Mouse (Mus musculus): ENCODE results near the gene Zfp598. TPM values are rescaled to one million over a fixed set of nuclear protein-coding genes. Genes with fewer than 3 reads are reported as not detected.

Zfp598 gene
- 1 to 10 TPM; 4.1 to 5.8 (median 5.4) TPM for polyA plus RNA-seq (2017; shearing (Covaris generic))

DNA sequence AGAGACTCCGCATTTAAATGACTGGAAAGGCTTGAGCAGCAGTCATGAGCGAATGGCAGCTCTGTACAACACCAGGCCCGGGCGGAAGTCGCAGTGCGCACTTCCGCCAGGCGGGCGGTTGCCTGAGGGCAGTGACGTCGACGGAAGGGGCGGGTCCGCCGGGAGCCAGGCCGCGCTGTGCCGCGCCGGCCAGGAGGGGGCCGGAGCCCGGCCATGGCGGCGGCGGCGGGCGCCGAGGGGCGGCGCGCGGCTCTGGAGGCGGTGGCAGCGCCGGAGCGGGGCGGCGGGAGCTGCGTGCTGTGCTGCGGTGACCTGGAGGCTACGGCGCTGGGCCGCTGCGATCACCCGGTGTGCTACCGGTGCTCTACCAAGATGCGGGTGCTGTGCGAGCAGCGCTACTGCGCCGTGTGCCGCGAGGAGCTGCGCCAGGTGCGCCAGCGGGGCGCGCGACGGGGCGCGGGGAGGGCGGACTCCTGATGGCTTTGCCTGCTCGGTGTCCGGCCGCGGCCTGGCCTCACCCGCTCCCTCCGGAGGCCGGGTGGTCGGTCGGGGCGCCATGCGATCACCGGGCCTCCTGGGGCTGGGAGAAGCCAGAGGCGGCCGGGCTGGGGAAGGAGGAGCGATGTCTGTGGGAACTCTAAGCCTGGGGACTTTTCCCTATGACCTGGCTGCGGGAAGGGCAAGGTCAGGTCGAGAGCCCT lies at the start of gene Zfp598:
TSS of gene Zfp598 (plus strand) at position 143 of the 701 bp plus-strand sequence.
- peak; percentile 99 for ATAC-seq

DNA sequence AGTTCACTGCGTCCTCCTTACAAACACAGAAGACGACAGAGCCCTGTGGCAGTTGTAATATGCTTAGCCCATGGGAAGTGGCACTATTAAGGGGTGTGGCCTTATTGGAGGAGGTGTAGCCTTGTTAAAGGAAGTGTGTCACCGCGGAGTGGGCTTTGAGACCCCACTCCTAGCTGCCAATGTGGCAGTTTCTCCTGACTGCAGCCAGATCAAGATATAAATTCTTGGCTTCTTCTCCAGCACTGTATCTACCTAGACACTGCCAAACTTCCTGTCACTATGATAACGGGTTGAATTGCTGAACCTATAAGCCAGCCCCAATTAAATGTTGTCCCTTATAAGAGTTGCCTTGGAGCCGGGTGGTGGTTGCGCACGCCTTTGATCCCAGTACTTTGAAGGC lies 44.0 kb upstream of the Zfp598 start:
- ATAC-seq, result no peak

- ATAC-seq, result no peak
These were observed 40.8 kb upstream of the Zfp598 start for GRCm38 (mm10) chr17:24628646-24629045.

DNA sequence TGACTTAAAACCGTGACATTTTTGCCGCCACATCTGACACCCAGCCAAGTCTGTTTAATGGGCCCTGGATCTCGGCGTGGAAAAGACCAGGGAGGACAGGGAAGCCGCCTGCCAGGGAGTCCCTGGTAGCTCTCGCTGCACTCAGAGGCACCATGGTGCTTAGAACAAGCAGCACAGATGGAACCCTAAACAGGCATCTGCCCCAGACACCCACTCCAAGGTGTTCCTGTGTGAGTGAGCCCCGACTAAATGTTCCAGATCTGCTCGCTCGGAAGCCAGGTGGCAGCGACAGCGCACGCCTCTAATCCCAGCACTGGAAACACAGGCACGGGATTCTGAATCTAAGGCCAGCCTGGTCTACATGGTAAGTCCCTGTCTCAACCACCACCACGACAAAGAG lies 39.4 kb upstream of the Zfp598 start:
- ATAC-seq, result no peak

- peak; percentile 97 for ATAC-seq
These were observed 37.2 kb upstream of the Zfp598 start, which contains the start of the genes Tsc2 and Nthl1 for GRCm38 (mm10) chr17:24632167-24632812. Gene Tsc2 (minus strand): TSS chr17:24632630. Gene Nthl1 (plus strand): TSS chr17:24632680.

GRCm38 (mm10) chr17:24632813-24633449 lies 36.6 kb upstream of the Zfp598 start:
- ATAC-seq, result no peak

DNA sequence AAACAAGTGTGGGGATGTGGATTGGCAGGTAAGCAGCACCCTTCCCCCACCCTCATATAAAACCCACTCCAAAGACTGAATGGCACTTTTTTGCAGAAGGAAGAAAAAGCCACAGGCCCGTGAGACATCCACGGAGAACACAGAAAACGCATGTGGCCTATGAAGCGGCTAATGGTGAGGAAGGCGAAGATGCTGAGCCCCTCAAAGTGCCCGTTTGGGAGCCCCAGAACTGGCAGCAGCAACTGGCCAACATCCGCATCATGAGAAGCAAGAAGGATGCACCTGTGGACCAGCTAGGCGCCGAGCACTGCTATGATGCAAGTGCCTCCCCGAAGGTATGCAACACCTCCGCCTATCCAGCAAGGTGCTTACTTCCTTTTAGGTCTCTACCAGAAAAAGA lies 35.7 kb upstream of the Zfp598 start:
- no peak for ATAC-seq

GRCm38 (mm10) chr17:24635024-24635423 lies 34.5 kb upstream of the Zfp598 start:
- no peak for ATAC-seq

- no peak for ATAC-seq
These were observed 33.8 kb upstream of the Zfp598 start for GRCm38 (mm10) chr17:24635694-24636093.

GRCm38 (mm10) chr17:24636781-24637481 lies 32.6 kb upstream of the Zfp598 start:
- ATAC-seq, result no peak

DNA sequence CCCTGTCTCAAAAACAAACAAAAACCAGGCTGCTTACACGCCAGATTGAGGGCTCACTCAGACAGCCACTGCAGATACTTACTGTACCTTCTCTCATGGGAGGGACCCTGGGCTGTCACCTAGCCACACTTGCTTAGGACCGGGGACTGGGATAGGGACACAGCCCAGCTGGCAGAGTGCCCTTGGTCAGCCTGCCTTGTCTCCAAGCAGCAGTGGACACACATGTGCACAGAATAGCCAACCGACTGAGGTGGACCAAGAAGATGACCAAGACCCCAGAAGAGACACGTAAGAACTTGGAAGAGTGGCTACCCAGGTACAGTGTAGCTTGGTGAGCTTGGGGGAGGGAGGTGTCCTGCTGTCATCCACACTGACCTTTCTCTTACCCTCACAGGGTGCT lies 31.3 kb upstream of the Zfp598 start:
- no peak for ATAC-seq

GRCm38 (mm10) chr17:24638840-24639239 lies 30.6 kb upstream of the Zfp598 start:
- ATAC-seq, result no peak

- no peak for ATAC-seq
These were observed 29.9 kb upstream of the Zfp598 start for GRCm38 (mm10) chr17:24639571-24639988.

DNA sequence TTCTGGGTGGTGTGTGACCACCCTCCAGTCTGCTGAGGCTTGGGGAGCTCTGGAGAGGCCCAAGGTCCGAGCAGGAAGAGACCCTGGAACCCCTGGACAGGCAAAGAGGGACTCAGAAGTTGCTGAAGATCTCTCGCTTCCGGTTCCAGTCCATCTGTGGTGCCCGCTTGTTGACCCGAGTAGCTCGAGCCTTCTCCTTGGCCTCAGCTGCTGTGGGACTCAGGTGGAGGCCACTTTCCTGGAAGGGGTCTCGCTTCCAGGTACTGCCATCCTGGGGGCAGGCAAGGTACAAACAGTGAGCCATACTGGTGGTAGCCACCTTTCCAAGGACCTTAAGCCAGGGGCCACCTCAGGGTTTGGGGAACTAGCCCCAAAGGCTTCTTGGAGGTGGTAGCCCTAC lies 29.4 kb upstream of the Zfp598 start:
- no peak for ATAC-seq

DNA sequence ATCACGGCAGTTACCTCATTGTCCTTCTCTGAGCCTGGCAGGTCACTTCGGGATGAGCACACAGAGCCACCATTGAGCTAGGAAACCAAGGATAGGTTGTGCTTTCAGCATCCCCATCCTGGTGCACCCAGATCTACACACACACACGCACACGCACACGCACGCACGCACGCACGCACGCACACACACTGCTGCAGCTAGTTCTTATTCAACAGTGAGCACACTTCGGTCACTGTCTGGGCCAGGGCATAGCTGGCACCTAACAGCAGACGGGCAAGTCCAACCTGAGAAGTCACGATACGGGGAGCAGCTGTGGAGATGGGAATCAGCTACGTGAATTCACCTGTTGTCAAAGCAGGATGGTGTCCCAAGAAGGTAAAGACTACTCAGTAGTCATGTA lies 28.9 kb upstream of the Zfp598 start:
- ATAC-seq, result no peak

GRCm38 (mm10) chr17:24641944-24642343 lies 27.5 kb upstream of the Zfp598 start:
- ATAC-seq, result no peak

DNA sequence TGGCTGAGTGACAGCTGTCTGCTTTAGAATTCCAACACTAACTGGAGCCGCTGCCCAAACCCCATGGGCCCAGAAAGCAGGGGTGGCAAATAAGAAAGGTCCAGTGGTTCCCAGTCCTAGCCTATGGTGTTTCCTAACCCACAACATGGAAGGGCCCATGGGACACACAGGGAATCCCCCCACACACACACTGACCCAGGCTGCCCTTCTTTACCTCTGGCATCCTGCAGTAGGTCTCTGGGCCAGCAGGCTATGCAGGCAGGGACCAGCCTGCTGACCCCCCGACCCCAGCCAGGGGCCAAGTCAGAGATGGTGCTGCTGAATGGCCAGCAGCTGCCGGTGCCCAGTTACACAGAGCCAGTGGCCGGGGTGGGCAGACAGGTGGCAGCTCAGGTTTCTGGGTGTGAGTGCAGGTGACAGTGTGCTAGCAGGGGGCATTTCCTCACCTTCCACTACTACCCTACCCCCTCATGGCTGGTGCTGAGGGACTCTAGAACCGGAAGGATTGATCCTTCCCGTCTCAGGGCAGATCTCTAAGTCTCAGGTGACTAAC lies 26.6 kb upstream of the Zfp598 start:
- no peak for ATAC-seq

DNA sequence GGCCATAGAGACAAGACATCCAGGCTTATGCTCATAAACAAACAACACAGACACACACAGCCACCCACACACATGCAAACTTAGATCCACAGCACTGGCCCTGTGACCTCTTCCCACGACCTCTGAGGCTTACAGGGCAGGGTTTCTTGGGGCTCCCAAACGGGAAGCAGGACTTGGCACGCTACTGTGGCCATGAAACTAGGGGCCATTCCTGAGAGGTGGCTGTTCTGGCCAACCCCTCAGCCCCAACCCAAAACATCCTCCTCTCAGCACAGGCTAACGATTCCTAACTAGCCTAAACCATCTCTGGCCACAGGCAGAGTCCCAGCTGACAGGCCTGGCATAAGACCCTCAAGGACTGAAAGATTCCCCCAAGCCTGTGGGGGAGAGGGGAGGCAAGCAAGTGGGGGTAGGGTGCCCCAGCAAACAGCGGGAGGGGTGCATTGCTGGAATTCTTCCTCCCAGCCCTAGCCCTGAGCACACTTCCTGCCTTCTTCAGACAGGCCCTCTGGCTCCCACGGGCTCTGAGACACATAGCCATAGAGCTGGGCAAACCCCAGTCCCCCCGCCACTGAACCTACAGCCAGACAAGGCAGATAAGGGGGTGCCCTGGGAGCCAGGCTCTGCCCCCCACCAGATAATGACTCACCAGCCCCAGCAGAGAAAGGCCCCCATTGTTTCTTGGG lies 25.3 kb upstream of the Zfp598 start:
- no peak for ATAC-seq

DNA sequence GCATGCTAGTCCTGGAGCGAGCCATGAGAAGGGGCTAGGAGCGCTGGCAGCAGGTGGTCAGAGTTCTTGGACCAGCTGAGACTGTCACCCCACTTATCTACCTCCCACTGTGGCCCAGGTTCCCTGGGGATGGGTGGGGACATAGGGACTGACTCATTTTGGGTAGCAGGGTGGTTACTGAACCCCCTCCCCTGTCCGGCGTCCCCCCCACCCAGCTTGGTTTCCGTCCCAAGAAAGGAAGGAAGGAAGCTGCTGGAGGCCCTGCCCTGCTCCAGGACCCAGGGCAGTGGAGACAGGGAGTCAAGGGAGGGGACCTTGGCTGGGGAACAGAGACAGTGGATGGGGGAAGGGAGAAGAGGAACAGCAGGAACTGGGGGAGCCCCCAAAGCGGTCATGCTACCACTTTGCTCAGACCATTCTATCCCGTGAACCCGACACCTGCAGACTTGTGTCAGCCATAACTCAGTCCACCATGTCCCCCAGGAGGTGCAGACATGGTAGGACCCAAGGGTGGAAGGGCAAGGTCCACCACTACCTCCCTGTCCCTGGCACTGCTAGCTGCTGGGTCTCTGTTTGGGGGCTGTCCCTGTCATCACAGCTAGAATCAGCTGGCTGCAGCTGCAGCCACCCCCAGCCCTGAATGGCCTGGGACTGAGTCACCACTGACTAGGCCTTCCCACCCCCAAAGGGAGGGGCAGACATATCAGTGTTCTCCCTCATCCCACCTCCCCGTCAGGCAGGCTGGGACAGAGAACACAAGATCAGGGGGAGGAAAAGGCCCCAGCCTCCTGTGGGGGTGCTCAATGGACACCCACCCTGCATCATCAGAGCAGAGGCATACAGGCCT lies 24.4 kb upstream of the Zfp598 start:
- ATAC-seq, result no peak

DNA sequence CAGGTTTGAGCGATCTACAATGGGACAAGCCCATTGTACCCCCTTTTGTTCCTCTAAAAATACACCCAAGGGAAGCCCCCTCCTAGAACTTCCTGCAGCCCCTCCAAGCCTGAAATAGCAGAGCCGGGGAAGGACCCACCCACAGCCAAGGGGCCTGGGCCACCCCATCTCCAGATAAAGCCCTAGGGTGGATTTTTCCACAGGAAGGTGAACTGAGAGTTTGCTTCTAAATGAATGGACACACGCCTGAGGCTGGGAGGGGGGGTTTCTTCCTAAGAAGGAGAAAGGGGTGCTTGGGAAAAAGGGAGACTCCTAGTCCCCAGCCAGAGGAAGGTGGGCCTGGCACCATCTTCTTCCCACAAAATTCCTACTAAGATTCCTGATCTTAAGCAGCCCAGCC lies 23.6 kb upstream of the Zfp598 start:
- no peak for ATAC-seq

DNA sequence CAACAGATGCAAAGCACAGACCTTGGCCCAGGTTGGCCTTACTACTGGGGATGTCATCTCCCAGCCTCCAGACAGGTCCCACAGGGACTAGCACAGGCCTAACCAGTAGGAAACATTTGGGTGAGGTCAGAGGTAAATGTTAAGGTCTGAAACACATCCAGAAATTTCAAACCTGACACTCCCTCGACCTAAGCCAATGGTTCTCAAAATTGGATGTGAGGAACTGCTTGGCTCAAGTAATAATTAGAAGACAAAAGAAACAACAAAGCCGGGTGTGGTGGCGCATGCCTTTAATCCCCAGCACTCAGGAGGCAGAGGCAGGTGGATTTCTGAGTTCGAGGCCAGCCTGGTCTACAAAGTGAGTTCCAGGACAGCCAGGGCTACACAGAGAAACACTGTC lies 23.1 kb upstream of the Zfp598 start:
- ATAC-seq, result no peak
